Mouse (Mus musculus) adipocyte (in vitro differentiated cells): ENCODE measurements around the gene Samd4.

Experiments used
- DNase-seq: peaks from one replicate; pipeline ENCODE4 v3.0.0-alpha.2; 2016; ENCODE audit warnings: low spot score

Samd4 gene

GRCm38 (mm10) chr14:46882431-46883067 is at the start of gene Samd4:
Gene Samd4 (plus strand): TSS chr14:46882854.
- DNase-seq = peak; percentile 78

- DNase-seq = no peak
Observed at GRCm38 (mm10) chr14:46839326-46839725, 43.3 kb upstream of the Samd4 start.

GRCm38 (mm10) chr14:46845706-46846105 is 36.9 kb upstream of the Samd4 start:
- no peak for DNase-seq

GRCm38 (mm10) chr14:46848063-46848590 is 34.5 kb upstream of the Samd4 start:
- DNase-seq = no peak

GRCm38 (mm10) chr14:46848736-46849135 is 33.9 kb upstream of the Samd4 start:
- DNase-seq = no peak

- DNase-seq = no peak
Observed at GRCm38 (mm10) chr14:46849769-46850168, 32.9 kb upstream of the Samd4 start.

- no peak for DNase-seq
Observed at GRCm38 (mm10) chr14:46853677-46854076, 29.0 kb upstream of the Samd4 start.

GRCm38 (mm10) chr14:46862922-46863321 is 19.7 kb upstream of the Samd4 start:
- no peak for DNase-seq

- peak; percentile 75 for DNase-seq
Observed at GRCm38 (mm10) chr14:46880935-46881334, 1.7 kb upstream of the Samd4 start.

- peak; percentile 4 for DNase-seq
Observed at GRCm38 (mm10) chr14:46881581-46882430, 848 bp upstream of the Samd4 start.

- DNase-seq = peak; percentile 52
Observed at GRCm38 (mm10) chr14:46883068-46883870, 615 bp downstream of the Samd4 start.

GRCm38 (mm10) chr14:46883871-46884441 is 1.3 kb downstream of the Samd4 start:
- DNase-seq = peak; percentile 16

GRCm38 (mm10) chr14:46884701-46885428 is 2.2 kb downstream of the Samd4 start:
- DNase-seq = peak; percentile 47

GRCm38 (mm10) chr14:46885429-46885755 is 2.7 kb downstream of the Samd4 start:
- peak; percentile 19 for DNase-seq

GRCm38 (mm10) chr14:46885891-46886301 is 3.2 kb downstream of the Samd4 start:
- peak; percentile 7 for DNase-seq

GRCm38 (mm10) chr14:46889096-46889495 is 6.4 kb downstream of the Samd4 start:
- no peak for DNase-seq

GRCm38 (mm10) chr14:46893961-46894360 is 11.3 kb downstream of the Samd4 start:
- DNase-seq = no peak

GRCm38 (mm10) chr14:46897953-46898352 is 15.3 kb downstream of the Samd4 start:
- no peak for DNase-seq

GRCm38 (mm10) chr14:46898626-46899025 is 16.0 kb downstream of the Samd4 start:
- no peak for DNase-seq

- no peak for DNase-seq
Observed at GRCm38 (mm10) chr14:46902498-46903087, 19.9 kb downstream of the Samd4 start.

GRCm38 (mm10) chr14:46904276-46904675 is 21.6 kb downstream of the Samd4 start:
- DNase-seq = no peak
